Mouse (Mus musculus): Measurements from ENCODE around the gene Tfb2m.

DNA sequence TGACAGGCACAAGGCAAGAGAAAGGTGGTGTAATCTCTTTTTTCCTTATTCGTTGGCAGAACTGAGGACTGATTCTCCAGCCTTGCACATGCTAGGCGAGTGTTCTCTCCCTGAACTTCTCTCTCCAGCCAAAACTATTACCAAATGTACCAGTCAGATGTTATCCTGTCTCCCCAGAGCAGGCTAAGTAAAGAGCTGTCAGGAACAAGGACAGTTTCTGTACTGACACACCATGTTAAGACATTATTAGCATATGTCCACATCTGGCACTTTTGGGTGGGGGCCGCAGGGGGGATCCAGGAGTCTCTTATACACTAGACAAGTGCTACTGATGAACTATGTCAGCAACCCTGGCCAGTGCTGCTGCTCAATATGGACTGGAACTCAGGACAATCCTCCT, 10.9 kb upstream of the Tfb2m start:
- no peak for TF ChIP-seq POLR2A (IDR thresholded peaks at IDR 0.05; ENCODE audit: borderline replicate concordance, extremely low read depth, insufficient read depth, insufficient read length, poor library complexity, severe bottlenecking)
- no peak for TF ChIP-seq CTCF (IDR thresholded peaks at IDR 0.05; ENCODE audit: borderline replicate concordance, extremely low read depth, insufficient read depth, insufficient read length)

All from brain, embryonic 14.5 days (tissue).